Mouse (Mus musculus): ENCODE measurements around the gene 1700025G04Rik.

DNA sequence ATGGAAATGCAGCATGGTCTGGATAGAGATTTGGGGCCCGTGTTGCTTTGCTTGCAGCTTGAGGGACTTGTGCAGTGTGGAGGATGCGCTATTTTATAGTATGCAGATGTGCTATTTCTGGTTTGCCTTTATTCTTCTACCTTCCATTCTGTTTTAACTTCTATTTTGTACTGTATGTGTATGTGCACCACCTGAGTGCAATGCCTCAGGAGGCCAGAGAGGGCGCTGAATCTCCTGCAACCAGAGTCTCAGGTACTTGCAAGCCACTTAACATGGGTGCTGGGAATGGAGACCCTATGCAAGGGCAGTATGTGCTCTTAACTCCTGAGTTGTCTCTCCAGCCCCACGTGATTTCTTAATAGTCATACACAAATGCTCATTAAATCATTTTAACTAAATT lies 98.4 kb downstream of the 1700025G04Rik start:
- TF ChIP-seq CTCF (IDR thresholded peaks at IDR 0.05; ENCODE audit: borderline replicate concordance, control insufficient read depth, extremely low read depth, insufficient read depth, low read length, poor library complexity): no peak
- TF ChIP-seq POLR2A (IDR thresholded peaks at IDR 0.05; ENCODE audit: control insufficient read depth, extremely low read depth, insufficient read depth, low read length, poor library complexity): no peak

Measured in thymus, adult 2 months (tissue).